ENCODE assay signal across 17 mouse cellular contexts in the genomic region with DNA sequence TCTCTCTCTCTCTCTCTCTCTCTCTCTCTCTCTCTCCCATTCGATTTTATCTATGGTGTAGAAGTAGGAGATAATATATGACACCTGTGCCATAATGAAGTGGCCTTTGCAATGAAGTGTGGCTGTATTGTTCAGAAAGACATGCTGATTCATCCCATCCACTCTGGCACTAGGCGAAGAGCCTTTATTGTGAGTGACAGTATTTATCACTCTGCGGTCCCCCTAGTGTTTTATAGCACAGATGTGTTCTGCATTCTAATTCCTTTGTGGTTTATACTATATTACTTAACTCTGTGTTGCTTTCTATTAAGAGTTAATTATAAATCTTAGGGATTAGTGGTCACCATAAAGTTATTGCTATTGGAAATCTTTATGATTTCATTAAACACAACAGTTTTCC.
DNase-seq lines count a peak whose midpoint lies in the region; ATAC-seq lines count a peak whose summit lies in the region.
"Had no signal": no experiment of that assay in that cellular context is flagged by ENCODE, and none has a peak within 500 bp of the region (broad histone marks: within the 10 kb centered on the region; RNA-seq: fewer than 3 reads in every experiment).

No protein-coding gene starts in this region.

- no peaks in the 10 kb centered on the region for H3K27me3 ChIP-seq in neural tube, embryonic 11.5 days (ENCODE audit: control insufficient read depth, insufficient read depth, low read length)
- H3K27me3 ChIP-seq in neural tube, embryonic 15.5 days (replicated peaks): no peaks in the 10 kb centered on the region
- no peaks in the 10 kb centered on the region for H3K27me3 ChIP-seq in neural tube, embryonic 13.5 days
- H3K27me3 ChIP-seq in neural tube, embryonic 14.5 days (ENCODE audit: control insufficient read depth, insufficient read depth, low read length): no peaks in the 10 kb centered on the region
- H3K27me3 ChIP-seq: embryonic facial prominence, embryonic 12.5 days had no signal

- no peaks in the 10 kb centered on the region for H3K4me1 ChIP-seq in neural tube, embryonic 11.5 days (ENCODE audit: control insufficient read depth, insufficient read depth, low read length)
- no peaks in the 10 kb centered on the region for H3K4me1 ChIP-seq in neural tube, embryonic 15.5 days
- H3K4me1 ChIP-seq in neural tube, embryonic 13.5 days (replicated peaks): no peaks in the 10 kb centered on the region
- no peaks in the 10 kb centered on the region for H3K4me1 ChIP-seq in neural tube, embryonic 14.5 days (ENCODE audit: control insufficient read depth, insufficient read depth, low read length)
- H3K4me1 ChIP-seq: embryonic facial prominence, embryonic 10.5 days; embryonic facial prominence, embryonic 12.5 days had no signal

- WGBS in neural tube, embryonic 11.5 days: 52% methylated on average over 3 of the region's 3 CpGs
- 14% methylated on average over 3 of the region's 3 CpGs for WGBS in neural tube, embryonic 15.5 days
- 8% methylated on average over 3 of the region's 3 CpGs for WGBS in neural tube, embryonic 13.5 days
- WGBS in neural tube, embryonic 14.5 days: 9% methylated on average over 3 of the region's 3 CpGs

- no peak overlapping the region for H3K4me2 ChIP-seq in neural tube, embryonic 11.5 days (ENCODE audit: low read depth)
- no peak overlapping the region for H3K4me2 ChIP-seq in neural tube, embryonic 15.5 days
- H3K4me2 ChIP-seq in neural tube, embryonic 13.5 days: no peak overlapping the region
- H3K4me2 ChIP-seq in neural tube, embryonic 14.5 days (ENCODE audit: low read depth, low read length): no peak overlapping the region
- H3K4me2 ChIP-seq: embryonic facial prominence, embryonic 12.5 days had no signal

- H3K36me3 ChIP-seq in neural tube, embryonic 11.5 days (ENCODE audit: control insufficient read depth, insufficient read depth, low read length): no peaks in the 10 kb centered on the region
- H3K36me3 ChIP-seq in neural tube, embryonic 15.5 days: no peaks in the 10 kb centered on the region
- no peaks in the 10 kb centered on the region for H3K36me3 ChIP-seq in neural tube, embryonic 13.5 days
- H3K36me3 ChIP-seq in neural tube, embryonic 14.5 days (ENCODE audit: control insufficient read depth, insufficient read depth, low read length): no peaks in the 10 kb centered on the region
- H3K36me3 ChIP-seq: embryonic facial prominence, embryonic 10.5 days; embryonic facial prominence, embryonic 12.5 days had no signal

- H3K4me3 ChIP-seq in neural tube, embryonic 11.5 days (ENCODE audit: low read depth, low read length): no peak overlapping the region
- no peak overlapping the region for H3K4me3 ChIP-seq in neural tube, embryonic 15.5 days (replicated peaks)
- H3K4me3 ChIP-seq in neural tube, embryonic 13.5 days: no peak overlapping the region
- H3K4me3 ChIP-seq in neural tube, embryonic 14.5 days (ENCODE audit: low read depth, low read length): no peak overlapping the region
- H3K4me3 ChIP-seq: embryonic facial prominence, embryonic 10.5 days; embryonic facial prominence, embryonic 12.5 days had no signal

- 0 out of 2 replicates have a peak, but pooled peaks have one; percentile 20 for ATAC-seq in neural tube, embryonic 11.5 days (ENCODE audit: insufficient read depth, low FRiP score, low TSS enrichment)
- ATAC-seq in neural tube, embryonic 15.5 days (ENCODE audit: low FRiP score): no peak
- ATAC-seq in neural tube, embryonic 13.5 days (ENCODE audit: low read depth): peak; percentile 69; the same call in 1 of the 2 replicates
- ATAC-seq in neural tube, embryonic 14.5 days (ENCODE audit: low read depth): peak; percentile 82; the same call in 1 of the 2 replicates
- ATAC-seq: forebrain, embryonic 14.5 days; forebrain, embryonic 16.5 days had no signal

- H3K9ac ChIP-seq in neural tube, embryonic 11.5 days (ENCODE audit: low read length): no peak overlapping the region
- no peak overlapping the region for H3K9ac ChIP-seq in neural tube, embryonic 15.5 days (replicated peaks)
- no peak overlapping the region for H3K9ac ChIP-seq in neural tube, embryonic 13.5 days
- no peak overlapping the region for H3K9ac ChIP-seq in neural tube, embryonic 14.5 days (replicated peaks; ENCODE audit: low read depth, low read length)
- H3K9ac ChIP-seq: embryonic facial prominence, embryonic 12.5 days had no signal

- DNase-seq in neural tube, embryonic 11.5 days (ENCODE audit: low spot score): no peak
- no peak for DNase-seq in adrenal gland, postnatal 25 days
- DNase-seq: adrenal gland, adult 2 months; adrenal gland, postnatal 10 days; adrenal gland, postnatal 36 days; cerebellum, adult 11-12 months; cerebellum, adult 2 months; cerebellum, adult 9-10 months; cerebellum, postnatal 10 days; cerebellum, postnatal 25 days had no signal

- no peaks in the 10 kb centered on the region for H3K9me3 ChIP-seq in neural tube, embryonic 11.5 days (ENCODE audit: control insufficient read depth, low read length)
- no peaks in the 10 kb centered on the region for H3K9me3 ChIP-seq in neural tube, embryonic 15.5 days (replicated peaks)
- no peaks in the 10 kb centered on the region for H3K9me3 ChIP-seq in neural tube, embryonic 13.5 days
- H3K9me3 ChIP-seq in neural tube, embryonic 14.5 days (ENCODE audit: control insufficient read depth, low read length): no peaks in the 10 kb centered on the region
- H3K9me3 ChIP-seq: embryonic facial prominence, embryonic 10.5 days; embryonic facial prominence, embryonic 12.5 days had no signal

- no peak overlapping the region for H3K27ac ChIP-seq in neural tube, embryonic 11.5 days (ENCODE audit: low read depth, low read length)
- no peak overlapping the region for H3K27ac ChIP-seq in neural tube, embryonic 15.5 days (replicated peaks)
- no peak overlapping the region for H3K27ac ChIP-seq in neural tube, embryonic 13.5 days (replicated peaks)
- no peak overlapping the region for H3K27ac ChIP-seq in neural tube, embryonic 14.5 days (ENCODE audit: low read depth, low read length)
- H3K27ac ChIP-seq: embryonic facial prominence, embryonic 10.5 days; embryonic facial prominence, embryonic 12.5 days had no signal
